Mouse (Mus musculus) lung, adult 2 months (tissue): ENCODE measurements around the gene Rbfox3. TPM values are rescaled to one million over a fixed set of nuclear protein-coding genes. Genes with fewer than 3 reads are reported as not detected.

Source experiments
- DNase-seq: peaks from one replicate; pipeline ENCODE4 v3.0.0; 2022
- H3K4me1 ChIP-seq: fragments of 200-500 bp; 2 replicates; pipeline ENCODE4 v1.6.1; 2011; ENCODE audit warnings: low read length; ENCODE audit not compliant: control insufficient read depth, insufficient read depth
- H3K4me3 ChIP-seq: fragments of 200-500 bp; replicated peaks from 2 replicates; pipeline ENCODE3; 2011; ENCODE audit warnings: low read depth, mild to moderate bottlenecking, control low read depth, low read length; ENCODE audit errors: extremely low read depth
- CTCF ChIP-seq: fragments of 200-500 bp; IDR thresholded peaks from 2 replicates; pipeline ENCODE4 v1.5.1; 2011; ENCODE audit warnings: mild to moderate bottlenecking, low read length, control low read depth; ENCODE audit not compliant: insufficient read depth
- POLR2A ChIP-seq: fragments of 200-500 bp; IDR thresholded peaks from 2 replicates; pipeline ENCODE4 v1.6.1; 2011; ENCODE audit warnings: low read depth, mild to moderate bottlenecking, control low read depth, low read length, borderline replicate concordance; ENCODE audit errors: extremely low read depth
- WGBS: fragments of 180-500 bp; shearing (Covaris S2); methylation state at CpG from one replicate; pipeline ENCODE4 v1.1.7; 2018; 5-methylcytosine and 5-hydroxymethylcytosine counted together
- polyA plus RNA-seq: library from polyadenylated mRNA; depleted of rRNA; stranded (reverse); fragments of >200 nt; gene quantifications from 2 replicates; pipeline ENCODE4 v1.2.3, GENCODE M21; 2012; rRNA removed

Gene Rbfox3
- polyA plus RNA-seq, 1 experiment = 1.3 TPM

GRCm38 (mm10) chr11:118452955-118453354 is 458.4 kb downstream of the Rbfox3 start:
- Histone ChIP-seq H3K4me1 (no peaks in the 10 kb centered on the region), H3K4me3 (no peak overlapping the region)
- DNase-seq = no peak
- WGBS = 75% methylated on average over 2 of the region's 2 CpGs
- TF ChIP-seq POLR2A (no peak), CTCF (no peak)

DNA sequence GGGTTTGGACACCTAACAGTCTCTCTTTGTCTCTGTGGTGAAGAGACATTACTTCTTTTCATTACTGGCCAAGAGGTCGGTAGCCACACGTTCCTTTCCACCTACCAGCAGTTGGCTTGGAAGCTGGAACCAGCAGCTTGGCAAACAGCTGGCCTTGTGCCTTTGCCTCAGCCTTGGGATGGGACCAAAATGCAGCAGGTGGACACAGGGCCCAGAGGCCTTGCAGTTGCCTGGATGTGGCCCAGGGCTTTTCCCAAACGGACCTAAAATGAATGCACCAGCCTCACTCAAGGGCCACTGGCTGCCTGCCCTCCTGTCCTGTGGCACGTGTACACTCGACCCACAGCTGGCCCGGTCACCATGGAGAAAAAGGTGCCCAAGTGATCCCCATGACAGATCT is 460.2 kb downstream of the Rbfox3 start:
- no peak for DNase-seq
- WGBS = 70% methylated on average over 6 of the region's 6 CpGs

GRCm38 (mm10) chr11:118448385-118448784 is 463.0 kb downstream of the Rbfox3 start:
- Histone ChIP-seq H3K4me3 (no peak overlapping the region), H3K4me1 (no peaks in the 10 kb centered on the region)
- no peak for DNase-seq
- 68% methylated on average over 8 of the region's 8 CpGs for WGBS
- TF ChIP-seq POLR2A = no peak
- no peak for TF ChIP-seq CTCF

More for the DNA sequence above, 460.2 kb downstream of the Rbfox3 start:
- H3K4me1 ChIP-seq = no peaks in the 10 kb centered on the region
- TF ChIP-seq POLR2A (no peak), CTCF (no peak)
- H3K4me3 ChIP-seq = no peak overlapping the region

DNA sequence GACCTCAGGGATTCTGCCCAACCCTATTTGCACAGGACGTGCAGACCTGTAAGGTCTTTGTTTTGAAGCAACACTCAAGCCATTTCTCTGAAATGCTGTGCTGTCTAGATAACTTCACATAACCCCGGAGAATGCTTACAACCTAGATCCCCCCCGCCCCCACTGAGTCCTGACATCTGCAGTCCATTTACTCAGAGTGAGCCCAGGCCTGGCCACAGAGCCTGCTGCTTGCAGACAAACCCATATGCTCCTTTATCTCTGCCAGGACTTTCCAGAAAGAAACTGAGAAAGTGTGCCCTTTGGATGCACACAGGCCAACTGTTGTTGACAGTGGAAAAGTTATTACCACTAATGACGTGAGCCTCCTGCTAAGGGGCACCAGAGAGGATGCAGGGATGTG is 464.1 kb downstream of the Rbfox3 start:
- DNase-seq = no peak
- TF ChIP-seq CTCF = no peak
- no peak for TF ChIP-seq POLR2A
- no peak overlapping the region for H3K4me3 ChIP-seq
- 71% methylated on average over 4 of the region's 4 CpGs for WGBS
- H3K4me1 ChIP-seq = no peaks in the 10 kb centered on the region

- DNase-seq = peak; percentile 71
- no peak for TF ChIP-seq POLR2A
- TF ChIP-seq CTCF = peak; percentile 99
- 8% methylated on average over 3 of the region's 3 CpGs for WGBS
- Histone ChIP-seq H3K4me3 (no peak overlapping the region), H3K4me1 (no peaks in the 10 kb centered on the region)
These were observed 465.6 kb downstream of the Rbfox3 start for GRCm38 (mm10) chr11:118445843-118446242.

DNA sequence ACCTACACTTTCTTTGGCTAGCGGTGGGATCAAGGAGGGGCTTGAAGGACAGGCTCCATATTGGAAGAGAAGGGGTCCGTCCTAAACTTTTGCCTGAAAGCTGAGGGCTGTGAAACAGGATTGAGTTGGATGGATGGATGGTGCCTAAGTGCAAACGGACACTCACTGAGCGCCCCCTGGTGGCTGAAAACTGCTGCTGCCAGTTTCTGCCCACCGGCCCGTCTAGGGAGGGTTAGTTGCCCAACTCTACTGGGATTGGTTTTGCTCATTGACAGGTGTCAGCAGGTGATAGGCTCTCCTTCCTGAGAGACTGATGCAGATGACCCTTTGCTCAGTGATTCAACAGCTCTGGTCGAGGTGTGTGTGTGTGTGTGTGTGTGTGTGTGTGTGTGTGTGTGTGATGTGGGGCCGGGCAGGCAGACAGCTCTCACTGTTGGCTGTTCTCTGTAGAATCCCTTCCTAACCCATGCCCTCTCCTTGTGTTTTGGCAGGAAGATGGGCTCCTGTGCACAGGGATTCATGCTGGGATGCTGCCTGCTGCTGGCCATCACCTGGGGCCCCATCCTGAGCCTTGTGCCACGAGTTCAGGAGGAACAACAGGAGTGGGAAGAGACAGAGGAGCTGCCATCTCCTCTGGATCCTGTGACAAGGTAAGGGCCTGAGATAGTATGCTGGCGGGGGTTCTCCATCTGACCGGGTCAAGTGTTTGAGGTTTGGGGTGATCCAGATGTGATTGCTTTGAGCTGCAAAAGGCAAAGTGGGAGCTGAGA is 468.0 kb downstream of the Rbfox3 start:
- peak; percentile 74 for DNase-seq
- 34% methylated on average over 11 of the region's 11 CpGs for WGBS

GRCm38 (mm10) chr11:118442691-118443090 is 468.7 kb downstream of the Rbfox3 start:
- no peak for TF ChIP-seq CTCF
- no peak for TF ChIP-seq POLR2A
- WGBS = 59% methylated on average over 13 of the region's 13 CpGs
- DNase-seq = no peak
- Histone ChIP-seq H3K4me1 (peaks cover 10% of the 10 kb centered on the region), H3K4me3 (no peak overlapping the region)

More for the DNA sequence above, 468.0 kb downstream of the Rbfox3 start:
- no peak overlapping the region for H3K4me3 ChIP-seq
- no peak for TF ChIP-seq POLR2A
- TF ChIP-seq CTCF = peak; percentile 80
- H3K4me1 ChIP-seq = peaks cover 8% of the 10 kb centered on the region

Other genes with a start within 250 kb of the Rbfox3 start
- gene Enpp7, start 76.6 kb upstream of the Rbfox3 start, polyA plus RNA-seq = 0.13 TPM in 1 of 2 replicates, not detected in the other
- 2.9 and 4.4 TPM in 2 replicates for gene Cbx2, start 111.4 kb upstream of the Rbfox3 start, polyA plus RNA-seq
- 3.8 and 3.9 TPM in 2 replicates for gene Cbx8, start 129.4 kb upstream of the Rbfox3 start, polyA plus RNA-seq
- gene Cbx4, start 174.6 kb upstream of the Rbfox3 start, polyA plus RNA-seq = 16.2 and 16.8 TPM in 2 replicates